Mouse (Mus musculus) ES-Bruce4 (cell line): ENCODE data around the gene Dlx3. TPM values are rescaled to one million over a fixed set of nuclear protein-coding genes. Genes with fewer than 3 reads are reported as not detected.

Source experiments
- H3K27ac ChIP-seq: 2 replicates; pipeline ENCODE4 v1.5.1; 2012; ENCODE audit warnings: low read length, inconsistent platforms; ENCODE audit not compliant: insufficient read depth
- H3K27me3 ChIP-seq: 2 replicates; pipeline ENCODE4 v1.6.1; 2012; ENCODE audit warnings: mild to moderate bottlenecking, low read length, inconsistent platforms; ENCODE audit not compliant: control insufficient read depth, poor library complexity, insufficient read depth, severe bottlenecking
- H3K36me3 ChIP-seq: 2 replicates; pipeline ENCODE4 v1.6.1; 2012; ENCODE audit warnings: inconsistent platforms, mild to moderate bottlenecking, low read length, moderate library complexity; ENCODE audit not compliant: control insufficient read depth, poor library complexity, insufficient read depth, severe bottlenecking
- H3K4me1 ChIP-seq: one replicate; pipeline ENCODE4 v1.8.1; 2011; ENCODE audit warnings: low read length; ENCODE audit not compliant: control insufficient read depth, insufficient read depth
- H3K4me3 ChIP-seq: 2 replicates; pipeline ENCODE4 v1.5.1; 2011; ENCODE audit warnings: low read depth, mild to moderate bottlenecking, low read length
- H3K9ac ChIP-seq: 2 replicates; pipeline ENCODE4 v1.6.1; 2012; ENCODE audit warnings: low read depth, mild to moderate bottlenecking, inconsistent platforms; ENCODE audit not compliant: poor library complexity, severe bottlenecking
- H3K9me3 ChIP-seq: replicated peaks from 2 replicates; pipeline ENCODE4 v1.6.1; 2012; ENCODE audit warnings: mild to moderate bottlenecking, low read length, inconsistent platforms; ENCODE audit not compliant: control insufficient read depth, poor library complexity, insufficient read depth, severe bottlenecking
- CTCF ChIP-seq: IDR thresholded peaks from one replicate; pipeline ENCODE4 v1.8.1; 2011; ENCODE audit warnings: low read depth, low read length
- EP300 ChIP-seq: IDR thresholded peaks from 2 replicates; pipeline ENCODE4 v1.6.1; 2011; ENCODE audit warnings: low read depth, low read length; ENCODE audit not compliant: insufficient read depth
- POLR2A ChIP-seq: IDR thresholded peaks from one replicate; pipeline ENCODE4 v1.8.1; 2011; ENCODE audit warnings: low read length; ENCODE audit not compliant: insufficient read depth
- polyA plus RNA-seq: library from polyadenylated mRNA; stranded (reverse); fragments of >200 nt; gene quantifications from 2 replicates; pipeline ENCODE4 v1.2.4, GENCODE M21; 2011; ENCODE audit warnings: low read depth; ENCODE audit not compliant: missing spikeins, insufficient read depth, insufficient read length

Dlx3 gene
- polyA plus RNA-seq, 1 experiment = 11.3 TPM

- Histone ChIP-seq H3K9me3 (no peaks in the 10 kb centered on the region), H3K4me3 (no peak overlapping the region), H3K9ac (no peak overlapping the region), H3K4me1 (peaks cover 19% of the 10 kb centered on the region), H3K27ac (no peak overlapping the region), H3K36me3 (no peaks in the 10 kb centered on the region), H3K27me3 (no peaks in the 10 kb centered on the region)
- TF ChIP-seq CTCF (no peak), EP300 (no peak), POLR2A (no peak)
These were observed 33.7 kb upstream of the Dlx3 start for GRCm38 (mm10) chr11:95086229-95086628.

- H3K27ac ChIP-seq = no peak overlapping the region; the same call in 1 of the 2 replicates
- 0 out of 2 replicates have a peak, but pooled peaks have one; percentile 22 for TF ChIP-seq EP300
- no peak for TF ChIP-seq CTCF
- peaks cover 19% of the 10 kb centered on the region for H3K4me1 ChIP-seq
- no peaks in the 10 kb centered on the region for H3K27me3 ChIP-seq
- H3K9ac ChIP-seq = no peak overlapping the region
- H3K4me3 ChIP-seq = no peak overlapping the region
- no peaks in the 10 kb centered on the region for H3K36me3 ChIP-seq
- no peaks in the 10 kb centered on the region for H3K9me3 ChIP-seq
These were observed 32.4 kb upstream of the Dlx3 start for GRCm38 (mm10) chr11:95087301-95088228.

GRCm38 (mm10) chr11:95088286-95088685 lies 31.6 kb upstream of the Dlx3 start:
- Histone ChIP-seq H3K27ac (no peak overlapping the region), H3K4me3 (no peak overlapping the region), H3K9ac (no peak overlapping the region), H3K9me3 (no peaks in the 10 kb centered on the region), H3K4me1 (peaks cover 19% of the 10 kb centered on the region), H3K36me3 (no peaks in the 10 kb centered on the region), H3K27me3 (no peaks in the 10 kb centered on the region)
- no peak for TF ChIP-seq CTCF
- no peak for TF ChIP-seq POLR2A
- TF ChIP-seq EP300 = no peak

GRCm38 (mm10) chr11:95088857-95089779 lies 30.8 kb upstream of the Dlx3 start:
- Histone ChIP-seq H3K27ac (no peak overlapping the region), H3K9me3 (no peaks in the 10 kb centered on the region), H3K4me3 (no peak overlapping the region), H3K4me1 (peaks cover 19% of the 10 kb centered on the region), H3K36me3 (no peaks in the 10 kb centered on the region), H3K9ac (no peak overlapping the region), H3K27me3 (no peaks in the 10 kb centered on the region)
- TF ChIP-seq POLR2A = no peak

GRCm38 (mm10) chr11:95093077-95093476 lies 26.8 kb upstream of the Dlx3 start:
- H3K9ac ChIP-seq = no peak overlapping the region
- H3K27ac ChIP-seq = no peak overlapping the region
- no peak for TF ChIP-seq CTCF
- no peak for TF ChIP-seq EP300
- TF ChIP-seq POLR2A = no peak
- peaks cover 7% of the 10 kb centered on the region for H3K4me1 ChIP-seq
- no peak overlapping the region for H3K4me3 ChIP-seq
- no peaks in the 10 kb centered on the region for H3K27me3 ChIP-seq
- no peaks in the 10 kb centered on the region for H3K36me3 ChIP-seq
- H3K9me3 ChIP-seq = no peaks in the 10 kb centered on the region

GRCm38 (mm10) chr11:95095596-95095995 lies 24.3 kb upstream of the Dlx3 start:
- Histone ChIP-seq H3K27me3 (no peaks in the 10 kb centered on the region), H3K9ac (no peak overlapping the region), H3K36me3 (no peaks in the 10 kb centered on the region), H3K4me3 (no peak overlapping the region), H3K27ac (no peak overlapping the region), H3K4me1 (peaks cover 7% of the 10 kb centered on the region), H3K9me3 (no peaks in the 10 kb centered on the region)
- TF ChIP-seq CTCF (no peak), EP300 (no peak)
